Mouse (Mus musculus) G1E (cell line): ENCODE measurements at regions not wholly inside any gene's neighbourhood (a gene's known extent, or its start where the extent isn't known, plus 50 kb on each side); places are given as distances from the start of the nearest gene placed in this dataset.

Experiments used
- ATAC-seq: 2 replicates; pipeline ENCODE4 v1.8.0; 2016; ENCODE audit warnings: mild to moderate bottlenecking; ENCODE audit not compliant: insufficient number of reproducible peaks, poor library complexity, low FRiP score, severe bottlenecking; ENCODE audit errors: extremely low read depth
- DNase-seq: peaks from one replicate; pipeline ENCODE4 v3.0.0; 2012; ENCODE audit warnings: low spot score
- H3K27me3 ChIP-seq: 2 replicates; pipeline ENCODE4 v1.6.1; 2012; ENCODE audit warnings: mild to moderate bottlenecking, low read length, inconsistent platforms; ENCODE audit not compliant: insufficient read depth
- H3K36me3 ChIP-seq: replicated peaks from 2 replicates; pipeline ENCODE3; 2012; ENCODE audit warnings: mild to moderate bottlenecking, inconsistent platforms
- H3K4me1 ChIP-seq: 2 replicates; pipeline ENCODE4 v1.6.1; 2012; ENCODE audit warnings: low read depth, low read length, inconsistent platforms, mixed read lengths; ENCODE audit not compliant: insufficient read depth
- H3K4me3 ChIP-seq: 2 replicates; pipeline ENCODE4 v1.5.1; 2012; ENCODE audit warnings: low read depth, mild to moderate bottlenecking, inconsistent platforms, low read length, moderate library complexity, mixed read lengths
- H3K9me3 ChIP-seq: replicated peaks from 2 replicates; pipeline ENCODE4 v1.6.1; 2012; ENCODE audit warnings: inconsistent platforms
- CTCF ChIP-seq: IDR thresholded peaks from 2 replicates; pipeline ENCODE4 v1.5.1; 2012; ENCODE audit warnings: low read depth, low read length, inconsistent platforms, mixed read lengths
- GATA1 ChIP-seq: IDR thresholded peaks from 2 replicates; pipeline ENCODE4 v1.6.1; 2012; ENCODE audit warnings: borderline replicate concordance, low read length, inconsistent platforms, mixed read lengths
- GATA2 ChIP-seq: IDR thresholded peaks from 2 replicates; pipeline ENCODE4 v1.6.1; 2012; ENCODE audit warnings: low read depth, low read length, inconsistent platforms, borderline replicate concordance
- POLR2AphosphoS5 ChIP-seq: IDR thresholded peaks from 2 replicates; pipeline ENCODE4 v1.6.1; 2012; ENCODE audit warnings: low read depth, low read length, inconsistent platforms; ENCODE audit not compliant: insufficient replicate concordance
- TAL1 ChIP-seq: conservative IDR thresholded peaks from 2 replicates; pipeline ENCODE4 v1.6.1; 2012; ENCODE audit warnings: low read depth, low read length, inconsistent platforms, mixed read lengths

GRCm38 (mm10) chr12:12612520-12612919 is 329.2 kb downstream of the Mycn start:
- Histone ChIP-seq H3K9me3 (0 out of 2 replicates have a peak, but pooled peaks cover 2% of the 10 kb centered on the region), H3K4me3 (no peak overlapping the region), H3K36me3 (no peaks in the 10 kb centered on the region), H3K27me3 (no peaks in the 10 kb centered on the region), H3K4me1 (no peaks in the 10 kb centered on the region)
- no peak for DNase-seq
- TF ChIP-seq GATA1 (no peak), POLR2AphosphoS5 (no peak), GATA2 (no peak), CTCF (no peak), TAL1 (no peak)
- no peak for ATAC-seq

- Histone ChIP-seq H3K9me3 (no peaks in the 10 kb centered on the region), H3K36me3 (no peaks in the 10 kb centered on the region), H3K27me3 (no peaks in the 10 kb centered on the region), H3K4me1 (no peaks in the 10 kb centered on the region), H3K4me3 (no peak overlapping the region)
- no peak for DNase-seq
- TF ChIP-seq GATA1, result no peak
- no peak for TF ChIP-seq TAL1
- no peak for TF ChIP-seq POLR2AphosphoS5
- no peak for TF ChIP-seq GATA2
- TF ChIP-seq CTCF, result no peak
- ATAC-seq, result no peak
Measured at GRCm38 (mm10) chr12:12610861-12611260, 330.9 kb downstream of the Mycn start.

GRCm38 (mm10) chr12:12607995-12608394 is 333.7 kb downstream of the Mycn start:
- DNase-seq, result no peak
- Histone ChIP-seq H3K9me3 (no peaks in the 10 kb centered on the region; the same call in 1 of the 2 replicates), H3K36me3 (no peaks in the 10 kb centered on the region), H3K4me1 (no peaks in the 10 kb centered on the region), H3K27me3 (no peaks in the 10 kb centered on the region), H3K4me3 (no peak overlapping the region)
- TF ChIP-seq TAL1 (no peak), POLR2AphosphoS5 (no peak), CTCF (no peak), GATA1 (no peak), GATA2 (no peak)
- no peak for ATAC-seq

DNA sequence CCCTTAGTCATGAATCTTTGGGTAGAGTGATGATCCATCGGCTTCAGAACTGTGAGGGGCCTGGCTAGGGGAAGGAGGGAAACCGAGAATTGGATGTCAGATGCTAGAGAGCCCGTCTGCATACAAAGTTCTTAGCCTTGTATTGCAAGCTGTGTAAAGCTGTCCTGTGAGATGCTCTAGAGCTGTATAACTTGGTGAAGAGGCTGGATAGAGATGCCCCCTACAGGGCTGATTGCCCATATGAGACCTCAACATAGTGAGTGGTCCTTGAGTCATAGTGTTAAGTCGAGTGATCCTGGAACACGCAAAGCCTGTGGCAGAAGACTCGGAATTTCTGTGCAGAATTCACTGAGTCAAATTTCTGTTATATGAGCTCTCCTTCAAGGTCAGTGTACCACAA is 334.8 kb downstream of the Mycn start:
- H3K36me3 ChIP-seq, result no peaks in the 10 kb centered on the region
- ATAC-seq (no peak), DNase-seq (no peak)

DNA sequence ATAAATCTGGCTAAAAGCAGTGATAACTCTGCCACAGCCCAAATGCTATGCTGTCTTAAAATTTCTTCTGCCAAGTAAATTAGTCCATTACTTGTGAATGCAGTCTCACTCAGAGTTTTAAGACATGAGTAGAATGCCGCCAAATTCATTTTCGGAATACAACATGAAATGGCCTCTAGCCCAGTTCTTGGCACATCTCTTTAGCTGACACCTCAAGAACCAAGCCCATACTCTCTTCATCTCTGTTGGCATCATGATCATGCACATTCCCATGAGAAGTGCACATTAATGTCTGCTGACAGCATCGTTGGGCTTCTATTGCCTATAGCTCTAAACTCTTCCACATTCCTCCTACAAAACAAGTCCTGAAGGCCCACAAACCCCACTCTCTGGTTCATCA is 336.2 kb downstream of the Mycn start:
- DNase-seq (no peak), ATAC-seq (no peak)
- Histone ChIP-seq H3K27me3 (no peaks in the 10 kb centered on the region), H3K4me1 (no peaks in the 10 kb centered on the region), H3K4me3 (no peak overlapping the region), H3K9me3 (no peaks in the 10 kb centered on the region; the same call in 1 of the 2 replicates), H3K36me3 (no peaks in the 10 kb centered on the region)
- TF ChIP-seq POLR2AphosphoS5, result no peak
- no peak for TF ChIP-seq GATA2
- no peak for TF ChIP-seq CTCF
- TF ChIP-seq TAL1, result no peak
- no peak for TF ChIP-seq GATA1

More for the DNA sequence above, 334.8 kb downstream of the Mycn start:
- TF ChIP-seq GATA2 (no peak), CTCF (no peak), TAL1 (no peak), GATA1 (no peak), POLR2AphosphoS5 (no peak)
- Histone ChIP-seq H3K9me3 (no peaks in the 10 kb centered on the region; the same call in 1 of the 2 replicates), H3K27me3 (no peaks in the 10 kb centered on the region), H3K4me1 (no peaks in the 10 kb centered on the region), H3K4me3 (no peak overlapping the region)

- Histone ChIP-seq H3K9me3 (no peaks in the 10 kb centered on the region; the same call in 1 of the 2 replicates), H3K27me3 (no peaks in the 10 kb centered on the region), H3K4me3 (no peak overlapping the region), H3K4me1 (no peaks in the 10 kb centered on the region), H3K36me3 (no peaks in the 10 kb centered on the region)
- no peak for ATAC-seq
- TF ChIP-seq POLR2AphosphoS5 (no peak), CTCF (no peak), GATA1 (no peak)
- DNase-seq, result no peak
Measured at GRCm38 (mm10) chr12:12601362-12601761, 339.4 kb downstream of the Fam49a start.

DNA sequence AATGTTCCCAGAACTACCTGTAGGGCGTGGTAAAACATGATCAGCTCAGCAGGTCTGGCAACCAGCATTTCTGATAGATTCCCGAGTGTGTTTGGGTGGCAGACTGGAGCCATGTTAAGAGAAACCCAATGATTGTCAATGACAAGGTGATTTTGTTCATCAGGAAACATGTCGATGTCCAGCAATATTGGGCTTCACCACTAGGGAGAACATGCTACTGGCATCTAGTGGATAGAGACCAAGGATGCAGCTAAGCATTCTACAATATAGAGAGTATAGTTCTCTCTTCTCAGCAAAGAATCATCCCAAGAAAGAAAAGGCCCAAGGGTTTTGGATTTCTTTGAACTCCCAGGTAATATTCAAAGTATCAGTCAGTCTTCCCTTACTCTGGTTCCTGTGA is 333.5 kb downstream of the Fam49a start:
- TF ChIP-seq CTCF, result no peak
- no peak for TF ChIP-seq GATA2
- TF ChIP-seq TAL1, result no peak
- TF ChIP-seq GATA1, result no peak
- TF ChIP-seq POLR2AphosphoS5, result no peak
- no peaks in the 10 kb centered on the region; the same call in 1 of the 2 replicates for H3K9me3 ChIP-seq
- H3K4me1 ChIP-seq, result no peaks in the 10 kb centered on the region
- H3K36me3 ChIP-seq, result no peaks in the 10 kb centered on the region
- no peak for ATAC-seq
- H3K4me3 ChIP-seq, result no peak overlapping the region
- H3K27me3 ChIP-seq, result no peaks in the 10 kb centered on the region
- DNase-seq, result no peak
